Mouse (Mus musculus) brain, embryonic 14.5 days (tissue): ENCODE measurements around the gene Sgpp1.

Experiments
- CTCF ChIP-seq: fragments of 200-500 bp; IDR thresholded peaks from 2 replicates; pipeline ENCODE4 v1.5.1; 2012; ENCODE audit warnings: inconsistent platforms, mild to moderate bottlenecking, moderate library complexity, borderline replicate concordance; ENCODE audit not compliant: insufficient read depth, insufficient read length; ENCODE audit errors: extremely low read depth
- POLR2A ChIP-seq: fragments of 200-500 bp; IDR thresholded peaks from 2 replicates; pipeline ENCODE4 v1.6.1; 2012; ENCODE audit warnings: mild to moderate bottlenecking, inconsistent platforms, borderline replicate concordance; ENCODE audit not compliant: poor library complexity, insufficient read depth, insufficient read length, severe bottlenecking; ENCODE audit errors: extremely low read depth

DNA sequence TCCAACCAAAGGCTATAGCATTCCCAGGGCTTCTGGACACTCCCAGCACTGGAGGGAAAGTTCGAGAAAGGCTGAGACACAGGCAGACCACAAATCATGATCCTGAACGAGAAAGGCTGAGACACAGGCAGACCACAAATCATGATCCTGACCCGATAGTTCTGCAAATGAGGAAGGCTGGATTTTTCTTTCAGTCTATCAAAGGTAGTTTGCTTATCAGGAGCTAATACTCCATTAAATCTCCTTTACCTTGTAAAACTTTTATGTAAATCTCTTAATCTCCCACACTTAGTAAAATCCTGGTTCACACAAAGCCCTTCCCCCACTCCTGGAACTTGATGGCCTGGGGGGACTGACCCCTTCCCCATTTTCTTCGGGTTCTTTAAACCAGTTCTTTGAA lies 13.6 kb downstream of the Sgpp1 start:
- no peak for TF ChIP-seq POLR2A
- TF ChIP-seq CTCF: no peak
